ENCODE assay signal across 7 mouse cellular contexts in the genomic region with DNA sequence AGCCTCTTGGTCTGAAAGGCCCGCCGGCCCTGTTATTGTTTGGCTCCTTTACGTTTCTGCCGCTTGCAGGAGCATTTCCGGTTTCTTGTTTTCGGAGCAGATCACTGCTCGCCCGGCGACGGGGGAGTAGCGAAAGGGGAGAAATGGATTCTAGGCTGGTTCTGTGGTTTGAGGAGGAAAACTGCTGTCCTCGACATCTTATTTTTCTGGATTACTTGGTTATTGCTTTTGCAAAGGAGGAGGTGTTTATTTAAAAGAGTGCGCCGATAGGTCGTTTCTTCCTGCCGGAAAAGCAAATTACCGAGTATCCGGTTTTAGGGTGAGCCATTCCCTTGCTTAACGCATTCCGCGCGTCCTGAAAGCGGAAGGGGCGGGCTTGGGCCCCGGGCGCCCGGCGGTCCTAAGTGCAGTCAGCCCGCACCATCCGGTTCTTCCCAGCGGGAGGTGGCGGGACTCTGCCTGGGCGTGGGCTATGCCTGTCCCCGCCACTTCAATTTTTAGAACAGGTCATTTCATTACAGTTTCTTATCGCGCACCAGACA. TPM values are rescaled to one million over a fixed set of nuclear protein-coding genes. Genes with fewer than 3 reads are reported as not detected.
DNase-seq lines count a peak whose midpoint lies in the region; ATAC-seq lines count a peak whose summit lies in the region.

No protein-coding gene starts in this region.

- H3K27me3 ChIP-seq in intestine, embryonic 14.5 days (replicated peaks; ENCODE audit: control insufficient read depth, insufficient read depth, low read length): no peaks in the 10 kb centered on the region
- H3K27me3 ChIP-seq in midbrain, embryonic 11.5 days (ENCODE audit: control insufficient read depth, insufficient read depth, low read length): no peaks in the 10 kb centered on the region

- peaks cover 21% of the 10 kb centered on the region for H3K4me1 ChIP-seq in intestine, embryonic 14.5 days (replicated peaks; ENCODE audit: control insufficient read depth, insufficient read depth, low read length)
- peaks cover 33% of the 10 kb centered on the region for H3K4me1 ChIP-seq in midbrain, embryonic 11.5 days (ENCODE audit: control insufficient read depth, insufficient read depth, low read length)

- intact Hi-C loops in left cerebral cortex, postnatal 36 days (cut with DNase I): loop anchor here (2.0 kb wide), 1 partner anchor 24 kb away; a partner anchor contains a TSS

- ATAC-seq in intestine, embryonic 14.5 days (replicated peaks; ENCODE audit: low FRiP score, low TSS enrichment, low read depth): peak; percentile 83
- ATAC-seq in midbrain, embryonic 11.5 days (ENCODE audit: low FRiP score): peak; percentile 82

- peak overlapping the region; percentile 78 for H3K4me3 ChIP-seq in intestine, embryonic 14.5 days (ENCODE audit: low read depth, low read length)
- H3K4me3 ChIP-seq in midbrain, embryonic 11.5 days (ENCODE audit: low read depth, low read length): peak overlapping the region; percentile 64

- peak overlapping the region; percentile 79 for H3K4me2 ChIP-seq in intestine, embryonic 14.5 days (ENCODE audit: low read length)
- peak overlapping the region; percentile 57 for H3K4me2 ChIP-seq in midbrain, embryonic 11.5 days

- DNase-seq in adrenal gland, adult 8-10 months: peak; percentile 87
- peak; percentile 97 for DNase-seq in embryo, embryonic 11 days
- DNase-seq in gastrocnemius, postnatal 25 days: peak; percentile 88
- DNase-seq in intestine, embryonic 14.5 days (ENCODE audit: low spot score): peak; percentile 92
- DNase-seq in left cerebral cortex, postnatal 36 days (ENCODE audit: low spot score in 2 of 2): peak; percentile 91
- DNase-seq in midbrain, embryonic 11.5 days (ENCODE audit: low spot score, missing footprints): peak; percentile 99
- peak; percentile 85 for DNase-seq in skeletal muscle tissue, adult 2 months (ENCODE audit: low read depth, low spot score)

- H3K9ac ChIP-seq in intestine, embryonic 14.5 days (ENCODE audit: low read length): peak overlapping the region; percentile 92
- H3K9ac ChIP-seq in midbrain, embryonic 11.5 days (ENCODE audit: low read length): peak overlapping the region; percentile 75

- peak overlapping the region; percentile 96 for H3K27ac ChIP-seq in intestine, embryonic 14.5 days (ENCODE audit: low read depth)
- peak overlapping the region; percentile 83 for H3K27ac ChIP-seq in midbrain, embryonic 11.5 days (ENCODE audit: low read depth, low read length)

- 0 out of 2 replicates have a peak, but pooled peaks cover 7% of the 10 kb centered on the region for H3K36me3 ChIP-seq in intestine, embryonic 14.5 days (ENCODE audit: control insufficient read depth, insufficient read depth, low read length)
- H3K36me3 ChIP-seq in midbrain, embryonic 11.5 days (ENCODE audit: control insufficient read depth, insufficient read depth, low read length): no peaks in the 10 kb centered on the region

- no peaks in the 10 kb centered on the region for H3K9me3 ChIP-seq in intestine, embryonic 14.5 days (ENCODE audit: control insufficient read depth, low read length)
- H3K9me3 ChIP-seq in midbrain, embryonic 11.5 days (ENCODE audit: control insufficient read depth, low read length): no peaks in the 10 kb centered on the region

- under 1% methylated on average over 36 of the region's 36 CpGs for WGBS in intestine, embryonic 14.5 days
- under 1% methylated on average over 36 of the region's 36 CpGs for WGBS in midbrain, embryonic 11.5 days

RNA-seq across cellular contexts. Expression of a gene that starts 1.1 kb away (rescaled TPM):
- 10 to 100 TPM; 57.6 to 71.1 (median 64.0) TPM for total RNA-seq in adrenal gland, adult 8-10 months (2022)
- 10 to 100 TPM; 12.2 to 12.7 TPM for total RNA-seq in gastrocnemius, postnatal 25 days (2021)
- 176 and 192 TPM in 2 replicates for polyA plus RNA-seq in intestine, embryonic 14.5 days (2014; fragmentation: Nextera tagmentation; extraction: Ambion mirVana)
- 10 to 100 TPM; 21.7 to 22.6 TPM for total RNA-seq in left cerebral cortex, postnatal 36 days (2021)
- 144 and 147 TPM in 2 replicates for polyA plus RNA-seq in midbrain, embryonic 11.5 days (2014; fragmentation: Nextera tagmentation; extraction: Ambion mirVana)

RNA-seq across cellular contexts. Expression of a gene that starts 1.2 kb away (rescaled TPM):
- 10 to 100 TPM in 3 of 4 experiments, 1 to 10 TPM in 1; 9.1 to 11.9 (median 11.0) TPM for total RNA-seq in adrenal gland, adult 8-10 months (2022)
- 1 to 10 TPM; 3.4 to 3.7 TPM for total RNA-seq in gastrocnemius, postnatal 25 days (2021)
- polyA plus RNA-seq in intestine, embryonic 14.5 days (2014; fragmentation: Nextera tagmentation; extraction: Ambion mirVana): 26.8 and 31.8 TPM in 2 replicates
- total RNA-seq in left cerebral cortex, postnatal 36 days (2021): 10 to 100 TPM; 10.2 to 10.8 TPM
- 35.1 and 36.4 TPM in 2 replicates for polyA plus RNA-seq in midbrain, embryonic 11.5 days (2014; fragmentation: Nextera tagmentation; extraction: Ambion mirVana)

RNA-seq across cellular contexts. Expression of a gene that starts 21.2 kb away (rescaled TPM):
- total RNA-seq in adrenal gland, adult 8-10 months (2022): under 1 TPM; 0.77 to 0.86 (median 0.81) TPM
- total RNA-seq in gastrocnemius, postnatal 25 days (2021): under 1 TPM; 0.35 to 0.69 TPM
- 4.0 and 4.9 TPM in 2 replicates for polyA plus RNA-seq in intestine, embryonic 14.5 days (2014; fragmentation: Nextera tagmentation; extraction: Ambion mirVana)
- 10 to 100 TPM; 56.1 to 57.3 TPM for total RNA-seq in left cerebral cortex, postnatal 36 days (2021)
- 11.0 and 12.3 TPM in 2 replicates for polyA plus RNA-seq in midbrain, embryonic 11.5 days (2014; fragmentation: Nextera tagmentation; extraction: Ambion mirVana)

RNA-seq across cellular contexts. Expression of a gene that starts 24.5 kb away (rescaled TPM):
- 10 to 100 TPM; 22.5 to 47.8 (median 38.2) TPM for total RNA-seq in adrenal gland, adult 8-10 months (2022)
- 100 to 1,000 TPM; 365 to 378 TPM for total RNA-seq in gastrocnemius, postnatal 25 days (2021)
- polyA plus RNA-seq in intestine, embryonic 14.5 days (2014; fragmentation: Nextera tagmentation; extraction: Ambion mirVana): 7.3 and 8.2 TPM in 2 replicates
- total RNA-seq in left cerebral cortex, postnatal 36 days (2021): 100 to 1,000 TPM; 398 to 420 TPM
- 10.4 and 12.2 TPM in 2 replicates for polyA plus RNA-seq in midbrain, embryonic 11.5 days (2014; fragmentation: Nextera tagmentation; extraction: Ambion mirVana)

RNA-seq across cellular contexts. Expression of a gene that starts 32.3 kb away (rescaled TPM):
- 1 to 10 TPM in 1 of 4 experiments, under 1 TPM in 3; 0.14 to 1.0 (median 0.70) TPM for total RNA-seq in adrenal gland, adult 8-10 months (2022)
- total RNA-seq in gastrocnemius, postnatal 25 days (2021): under 1 TPM; 0.03 to 0.48 TPM
- polyA plus RNA-seq in intestine, embryonic 14.5 days (2014; fragmentation: Nextera tagmentation; extraction: Ambion mirVana): 0.98 and 1.9 TPM in 2 replicates
- 1 to 10 TPM; 1.4 to 2.1 TPM for total RNA-seq in left cerebral cortex, postnatal 36 days (2021)
- 1.00 and 1.9 TPM in 2 replicates for polyA plus RNA-seq in midbrain, embryonic 11.5 days (2014; fragmentation: Nextera tagmentation; extraction: Ambion mirVana)

Comparison
In these comparisons a context has a peak if more than half of its experiments do, and no peak if none do; other contexts are left out.
1. Peak in every context shown above with its lines: DNase-seq, ATAC-seq, H3K4me3 ChIP-seq and H3K27ac ChIP-seq.
2. RNA of a gene that starts 21.2 kb away (total RNA-seq): 56.1 to 57.3 TPM in left cerebral cortex, postnatal 36 days; 0.77 to 0.86 TPM in adrenal gland, adult 8-10 months and 0.35 to 0.69 TPM in gastrocnemius, postnatal 25 days; every median in the first group is over 10 times any median in the second.